Mouse (Mus musculus): ENCODE measurements around the gene Acin1.
"Not testable (repeated sequence)": the region's sequence is repeated elsewhere in the genome, so short reads cannot be mapped to it uniquely, and the experiment has no call there.

Acin1 gene

DNA sequence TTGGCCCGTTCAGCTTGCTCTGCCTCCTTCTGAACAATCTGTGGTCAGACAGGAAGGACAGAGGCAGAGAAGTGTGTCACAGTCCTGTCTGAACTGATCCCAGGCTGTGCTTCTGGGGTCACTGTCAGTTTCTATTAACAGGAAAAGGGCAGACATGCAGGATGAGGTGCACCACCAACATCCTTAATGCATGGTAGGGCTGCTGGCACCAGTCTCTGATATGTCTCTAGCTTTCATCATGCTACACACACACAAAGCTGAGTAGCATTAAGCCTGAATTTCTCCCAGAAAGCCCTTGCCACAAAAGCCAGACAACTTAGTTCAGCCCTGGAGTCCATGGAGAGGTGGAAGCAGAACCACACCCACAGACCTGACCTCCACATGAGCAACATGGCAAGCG is 43.7 kb downstream of the Acin1 start:
- no peak for DNase-seq (ENCODE audit: low read depth, low spot score)

DNA sequence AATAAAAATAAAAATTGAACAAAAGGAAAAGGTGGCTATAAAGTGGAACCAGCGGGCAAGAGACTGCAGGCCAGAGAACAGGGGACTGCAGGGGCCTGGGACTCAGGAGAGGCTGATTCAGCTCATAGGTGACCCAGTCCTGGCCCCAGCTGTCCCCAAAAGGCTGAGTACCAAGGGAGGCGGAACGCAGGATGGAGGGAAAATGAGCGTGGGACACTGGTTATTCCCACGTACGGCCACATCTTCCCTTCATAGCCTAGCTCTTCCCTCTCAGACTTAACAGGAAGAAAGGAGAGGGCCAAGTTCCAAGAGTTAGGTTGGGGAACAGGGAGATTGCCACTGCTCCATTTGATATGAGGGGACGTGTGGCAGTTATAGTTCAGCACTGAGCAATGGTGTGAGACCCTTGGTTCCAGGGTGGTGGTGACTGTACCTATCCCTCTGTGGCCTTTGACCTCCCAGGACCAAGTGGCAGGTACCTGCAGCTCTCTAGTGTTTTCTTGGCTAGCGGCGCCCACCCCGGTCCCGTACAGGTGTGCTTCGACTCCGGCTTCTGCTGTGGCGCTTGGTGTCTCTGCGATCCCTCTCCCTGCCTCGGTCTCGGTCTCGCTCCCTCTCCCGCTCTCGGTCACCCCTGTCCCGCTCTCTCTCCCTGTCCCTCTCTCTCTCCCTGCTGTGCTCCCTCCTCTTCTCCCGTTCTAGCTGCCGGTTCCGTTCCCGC is 44.3 kb downstream of the Acin1 start:
- DNase-seq (ENCODE audit: low read depth, low spot score) = no peak

DNA sequence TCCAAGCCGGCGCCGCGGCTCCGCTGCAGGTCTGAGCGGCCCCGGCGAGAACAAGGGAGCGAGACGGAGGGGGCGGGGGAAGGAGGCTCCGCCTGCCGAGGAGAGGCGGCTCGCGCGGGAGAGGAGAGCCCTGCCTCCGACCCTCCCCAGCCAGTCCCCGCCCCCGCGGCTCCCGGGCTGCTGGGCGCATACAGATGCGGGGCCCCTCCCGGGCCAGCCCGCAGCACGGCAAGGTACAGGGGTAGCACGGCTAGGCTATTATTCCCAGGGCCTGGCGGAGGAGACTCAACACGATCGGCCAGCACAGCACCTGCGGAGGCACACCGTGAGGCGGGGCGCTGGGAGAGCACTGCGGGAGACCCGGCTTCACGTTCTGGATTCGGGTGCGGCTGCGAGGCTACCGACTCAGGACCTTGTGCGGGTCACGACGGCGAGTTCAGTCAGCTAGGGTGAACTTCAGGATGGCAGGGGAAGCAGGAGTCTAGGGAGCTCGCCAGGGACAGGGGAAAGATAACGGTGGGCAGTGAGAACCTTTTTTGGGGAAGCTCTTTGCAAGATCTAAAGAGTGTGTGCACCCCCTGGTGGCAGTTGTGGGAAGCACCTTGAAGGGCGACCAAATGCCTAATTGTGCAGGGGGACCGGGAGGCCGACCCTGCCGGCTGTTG is 45.3 kb downstream of the Acin1 start, which contains the start of gene Cdh24:
Cdh24 (minus strand) TSS at position 60 of the 665 bp plus-strand sequence.
- peak; percentile 89 for DNase-seq (ENCODE audit: low read depth, low spot score)

DNA sequence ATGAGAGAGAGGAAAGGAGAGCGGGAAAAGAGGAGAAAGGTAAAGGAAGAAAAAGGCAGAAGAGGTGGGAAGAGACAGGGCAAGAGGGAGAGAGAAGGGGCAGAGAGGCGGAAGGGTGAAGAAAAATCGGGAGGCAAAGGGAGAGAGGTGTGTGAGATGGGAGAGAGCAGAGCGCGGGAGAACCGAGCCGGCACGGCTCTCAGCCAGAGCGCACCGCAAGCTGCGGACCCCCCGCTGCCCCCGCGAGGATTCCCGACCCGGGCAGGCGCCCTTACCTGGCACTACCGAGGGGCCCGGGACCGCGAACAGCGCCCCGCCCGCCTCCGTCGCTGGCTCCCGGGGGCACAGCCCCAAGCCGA is 45.8 kb downstream of the Acin1 start, which contains the start of gene Gm17606:
Gm17606 (plus strand) TSS at position 7 of the 359 bp plus-strand sequence.
- DNase-seq (ENCODE audit: low read depth, low spot score) = no peak

DNA sequence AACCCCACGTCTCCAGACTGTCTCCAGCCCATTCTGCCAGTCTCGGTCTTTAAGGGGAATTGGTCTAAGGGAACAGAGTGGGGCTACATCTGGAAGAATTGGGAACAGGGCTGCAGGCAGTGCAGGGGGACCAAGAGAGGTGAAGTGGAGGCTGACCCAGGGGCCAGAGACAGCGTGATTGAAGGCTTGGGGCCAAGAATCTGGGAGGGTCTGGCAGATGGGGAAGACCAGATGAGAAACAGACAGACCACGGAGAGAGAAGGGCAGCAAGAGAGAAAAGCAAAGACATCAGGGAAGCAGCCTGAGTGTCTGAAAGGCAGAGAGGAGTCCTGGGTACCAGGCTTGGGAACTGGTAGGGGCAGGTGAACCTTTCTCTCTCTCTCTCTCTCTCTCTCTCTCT is 46.6 kb downstream of the Acin1 start:
- no peak for DNase-seq (ENCODE audit: low read depth, low spot score)

DNA sequence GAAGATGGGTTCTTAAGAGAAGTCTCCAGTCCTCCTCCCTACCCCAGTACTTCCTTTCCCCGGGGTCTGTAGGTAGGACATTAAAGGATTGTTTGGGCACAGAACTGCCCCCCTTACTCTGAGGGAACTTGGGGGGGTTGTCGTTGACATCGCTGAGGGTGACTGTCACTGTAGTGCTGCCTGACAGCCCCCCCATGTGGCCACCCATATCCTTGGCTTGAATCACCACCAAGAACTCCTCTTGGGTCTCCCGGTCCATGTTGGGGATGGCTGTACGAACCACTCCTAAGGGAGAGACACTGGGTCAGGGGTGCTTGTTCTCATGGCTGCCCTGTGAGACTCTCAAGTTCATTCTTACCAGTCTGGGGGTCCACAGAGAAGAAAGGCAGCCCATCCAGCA is 48.5 kb downstream of the Acin1 start:
- no peak for DNase-seq (ENCODE audit: low read depth, low spot score)

DNA sequence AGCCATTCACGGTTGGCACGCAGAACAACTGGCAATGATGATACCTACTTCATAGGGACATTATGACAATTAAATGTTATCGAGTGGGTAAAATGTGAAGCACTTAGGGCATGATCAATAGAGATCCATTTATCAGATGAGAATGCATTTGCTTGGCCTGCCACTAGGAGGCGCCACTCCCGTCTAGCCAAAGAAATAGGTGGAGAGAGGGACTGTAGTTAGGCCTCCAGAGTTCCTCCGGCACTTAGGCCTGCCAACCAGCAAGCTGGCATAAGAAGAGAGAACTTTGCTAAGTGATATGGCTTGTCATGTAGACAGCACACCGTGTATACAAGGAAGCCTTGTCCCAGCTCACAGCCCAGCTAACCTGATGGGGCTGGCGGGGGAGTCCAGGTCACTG is 49.8 kb downstream of the Acin1 start:
- DNase-seq (ENCODE audit: low read depth, low spot score) = peak; percentile 75

DNA sequence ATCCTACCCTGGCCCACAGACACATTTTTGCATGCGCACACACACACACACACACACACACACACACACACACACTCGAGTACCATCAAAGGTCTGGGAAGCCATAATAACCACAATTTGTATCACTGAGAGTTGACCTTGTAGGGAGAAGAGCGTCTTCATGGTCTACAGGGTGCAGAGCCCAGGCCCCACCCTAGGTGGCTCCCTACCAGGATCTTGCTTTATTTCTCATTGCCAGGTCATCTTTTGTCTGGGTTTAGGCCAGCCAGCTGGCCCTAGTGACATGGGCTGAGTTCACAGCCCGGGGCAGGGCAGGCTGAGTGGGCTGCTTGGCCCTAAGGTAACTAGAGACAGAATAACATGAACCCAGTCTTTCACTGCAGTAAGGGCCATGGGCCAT is 52.5 kb downstream of the Acin1 start:
- DNase-seq (ENCODE audit: low read depth, low spot score) = no peak

DNA sequence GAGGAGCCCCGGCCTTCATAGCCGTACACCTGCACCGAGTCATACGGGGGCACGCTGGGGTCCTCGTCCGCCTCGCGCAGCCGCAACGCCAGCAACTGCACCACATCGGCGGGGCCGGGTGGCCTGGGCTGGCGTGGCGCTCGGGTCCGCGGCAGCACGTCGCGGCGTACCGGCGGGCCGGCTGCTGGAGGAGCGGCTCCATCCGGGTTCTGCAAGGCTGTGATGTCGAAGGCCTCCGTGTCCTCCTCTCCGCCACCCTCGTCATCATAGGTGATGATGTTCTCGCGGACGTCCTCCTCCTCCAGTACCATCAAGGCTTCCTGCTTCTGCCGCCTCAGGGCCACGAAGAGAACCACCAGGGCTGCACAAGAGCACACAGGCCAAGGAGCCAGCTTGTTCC is 54.5 kb downstream of the Acin1 start:
- DNase-seq (ENCODE audit: low read depth, low spot score) = peak; percentile 61

DNA sequence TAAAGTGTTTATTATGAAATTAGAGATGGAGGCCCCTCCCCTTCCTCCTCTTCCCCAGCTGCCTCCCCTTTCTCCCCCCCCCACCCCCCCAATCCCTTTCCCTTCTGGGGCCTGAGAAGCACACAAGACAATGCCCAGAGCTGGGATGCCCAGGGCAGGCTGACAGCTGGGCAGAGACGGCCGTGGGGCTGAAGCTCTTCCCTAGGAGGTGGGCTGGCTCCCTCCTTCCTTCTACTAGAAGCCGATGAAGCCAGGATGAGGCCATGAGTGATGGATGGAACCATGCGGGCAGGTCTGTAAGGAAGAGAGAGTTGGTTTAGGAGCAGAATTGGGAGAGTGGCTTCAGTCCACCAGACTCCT is 55.5 kb downstream of the Acin1 start:
- no peak for DNase-seq (ENCODE audit: low read depth, low spot score)

DNA sequence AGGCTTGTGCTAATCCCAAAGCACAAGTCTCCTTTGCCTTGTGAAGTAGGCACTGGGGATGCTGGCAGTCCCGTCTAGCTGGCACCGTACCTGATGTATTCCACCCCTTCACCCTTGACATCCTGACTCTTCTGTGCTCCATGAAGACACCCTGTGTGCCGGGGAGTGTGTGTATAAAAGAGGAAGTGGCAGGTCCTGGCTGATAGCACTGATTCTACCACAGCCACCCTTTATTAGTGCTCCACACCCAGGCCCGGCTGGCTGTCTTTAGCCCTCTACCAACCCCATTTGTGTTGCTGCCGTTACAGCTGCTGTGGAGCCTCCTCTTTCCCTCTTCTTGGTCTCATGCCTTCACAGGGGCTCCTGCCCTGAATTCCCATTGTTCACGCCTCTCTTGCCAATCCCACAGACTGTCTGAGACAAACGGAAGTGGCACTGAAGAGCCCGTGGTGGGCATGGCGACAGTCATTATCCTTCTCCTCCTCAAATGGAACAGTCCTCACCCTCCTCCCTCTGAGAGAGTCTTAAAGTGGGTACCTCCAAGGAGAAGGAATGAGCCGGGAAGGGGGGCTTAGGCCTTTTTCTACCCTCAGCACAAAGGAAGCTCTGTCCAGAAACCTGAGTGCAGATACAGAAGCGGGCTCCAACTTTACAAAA is 56.0 kb downstream of the Acin1 start:
- no peak for DNase-seq (ENCODE audit: low read depth, low spot score)

DNA sequence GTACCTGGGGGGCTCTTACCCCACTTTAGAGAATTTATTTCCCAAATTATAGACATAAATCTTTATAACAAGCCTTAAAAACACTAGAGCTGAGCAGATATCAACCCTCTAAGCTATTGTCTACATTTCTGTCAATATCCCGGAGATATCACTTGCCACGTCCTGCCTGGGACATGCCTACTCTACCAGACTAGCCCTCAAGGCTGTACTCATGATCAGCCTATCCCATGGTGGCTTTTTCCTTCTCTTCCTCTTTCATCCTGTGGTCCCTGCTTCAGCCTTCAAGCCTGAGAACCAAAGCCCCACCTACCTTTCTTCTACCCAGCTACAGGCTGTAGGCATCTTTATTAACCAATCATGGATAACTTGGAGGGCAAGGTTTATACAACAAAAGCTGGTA is 56.9 kb downstream of the Acin1 start:
- no peak for DNase-seq (ENCODE audit: low read depth, low spot score)

DNA sequence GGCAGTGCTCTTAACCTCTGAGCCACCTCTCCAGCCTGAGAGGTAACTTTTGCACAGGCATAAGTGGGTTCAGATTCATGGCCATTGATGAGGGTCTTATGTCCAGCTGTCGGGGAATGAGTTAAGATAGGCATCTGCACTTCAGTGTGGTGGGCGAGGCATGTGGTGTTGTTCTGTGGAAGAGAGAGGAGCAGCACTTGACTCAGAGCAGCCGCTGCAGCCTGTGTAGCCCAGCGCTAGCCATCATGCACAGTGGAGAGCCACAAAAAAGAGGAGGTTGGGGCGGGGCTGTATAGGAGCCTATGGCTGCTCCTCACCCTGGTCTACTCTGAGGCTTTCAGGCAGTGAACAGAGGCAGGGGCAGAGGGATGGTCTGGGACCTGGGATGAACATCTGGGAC is 58.6 kb downstream of the Acin1 start:
- no peak for DNase-seq (ENCODE audit: low read depth, low spot score)

DNA sequence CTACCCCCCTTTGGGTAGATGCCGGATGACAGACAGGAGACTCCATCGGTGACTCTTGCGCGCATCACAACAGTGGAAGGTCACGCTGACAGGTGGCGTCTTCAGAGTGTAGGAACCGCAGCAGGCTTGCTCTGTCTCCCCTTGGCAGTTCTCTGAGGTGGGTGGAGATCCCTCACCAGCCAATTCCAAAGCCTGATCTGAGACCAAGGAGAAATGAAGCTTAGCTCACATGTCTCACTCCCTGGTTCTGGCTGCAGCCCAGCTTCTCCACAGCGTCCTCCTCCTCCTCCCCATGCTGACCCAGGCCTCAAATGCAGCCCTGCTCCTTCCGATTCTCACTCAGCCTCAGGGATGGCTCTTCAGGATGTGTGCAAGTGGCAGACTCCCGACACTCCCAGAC is 61.8 kb downstream of the Acin1 start:
- no peak for DNase-seq (ENCODE audit: low read depth, low spot score)

DNA sequence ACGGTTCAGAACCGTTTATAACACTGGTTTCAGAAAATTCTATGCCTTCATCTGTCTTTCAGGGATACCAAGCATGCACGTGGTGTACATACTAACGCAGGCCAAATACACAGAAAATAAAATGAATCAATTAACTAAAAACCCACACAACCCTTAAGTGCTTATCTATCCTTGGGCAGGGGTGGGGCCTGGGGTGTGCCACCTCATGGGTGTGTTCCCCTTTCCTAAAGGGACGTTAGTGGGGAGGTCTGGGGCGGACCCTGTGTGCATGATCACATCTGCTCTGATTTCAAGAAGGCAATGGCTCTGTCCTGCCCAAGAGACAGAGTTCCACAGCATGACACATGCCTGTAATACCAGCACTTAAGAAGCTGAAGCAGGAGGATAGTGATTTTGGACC is 63.4 kb downstream of the Acin1 start:
- DNase-seq (ENCODE audit: low read depth, low spot score) = no peak

DNA sequence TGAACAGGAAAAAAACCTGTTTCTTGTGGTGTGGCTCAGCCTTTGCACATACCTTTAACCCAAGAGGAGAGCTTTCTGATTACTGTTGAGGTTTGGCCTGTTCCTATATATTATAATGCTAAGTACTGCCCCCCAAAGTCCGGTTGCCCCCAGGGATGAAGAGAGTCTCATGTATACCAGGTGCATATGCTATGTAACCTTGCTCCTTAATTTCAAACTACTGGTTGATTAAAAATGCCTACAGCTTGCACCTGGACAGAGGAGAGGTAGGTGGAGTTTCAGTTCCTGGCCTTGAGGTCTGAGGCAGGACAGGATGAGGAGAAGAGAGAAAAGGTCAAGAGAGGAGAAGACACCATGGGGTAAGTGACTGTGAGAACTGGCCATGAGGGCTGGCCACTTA is 65.6 kb downstream of the Acin1 start, which contains the start of gene Psmb11:
Psmb11 (plus strand) TSS at position 301 of the 400 bp plus-strand sequence.
- no peak for DNase-seq (ENCODE audit: low read depth, low spot score)

DNA sequence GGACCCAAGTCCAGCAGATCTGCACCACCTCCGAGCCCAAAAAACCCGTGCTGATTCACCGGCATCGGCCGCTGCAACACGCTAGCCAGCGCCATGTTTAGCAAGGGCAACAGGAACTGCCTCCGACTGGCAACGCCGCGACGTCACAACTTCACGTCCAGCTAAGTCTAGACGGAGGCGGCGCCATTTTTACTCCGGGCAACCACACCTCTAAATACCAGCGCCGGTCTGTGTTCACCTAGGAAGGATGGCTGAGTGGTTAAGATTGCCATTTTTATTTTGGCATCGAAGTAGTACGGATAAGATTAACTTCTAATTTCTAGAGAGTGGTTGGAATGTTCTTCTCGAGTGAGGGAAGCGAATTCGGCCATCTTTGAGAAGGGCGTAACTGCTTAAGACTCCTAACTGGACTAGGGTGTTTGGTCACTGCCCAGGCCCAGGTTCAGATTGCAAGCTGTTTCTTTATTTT is 68.8 kb downstream of the Acin1 start, which contains the start of gene Psmb5:
Psmb5 (minus strand) TSS at position 126 of the 469 bp plus-strand sequence.
- DNase-seq (ENCODE audit: low read depth, low spot score) = peak; percentile 95

DNA sequence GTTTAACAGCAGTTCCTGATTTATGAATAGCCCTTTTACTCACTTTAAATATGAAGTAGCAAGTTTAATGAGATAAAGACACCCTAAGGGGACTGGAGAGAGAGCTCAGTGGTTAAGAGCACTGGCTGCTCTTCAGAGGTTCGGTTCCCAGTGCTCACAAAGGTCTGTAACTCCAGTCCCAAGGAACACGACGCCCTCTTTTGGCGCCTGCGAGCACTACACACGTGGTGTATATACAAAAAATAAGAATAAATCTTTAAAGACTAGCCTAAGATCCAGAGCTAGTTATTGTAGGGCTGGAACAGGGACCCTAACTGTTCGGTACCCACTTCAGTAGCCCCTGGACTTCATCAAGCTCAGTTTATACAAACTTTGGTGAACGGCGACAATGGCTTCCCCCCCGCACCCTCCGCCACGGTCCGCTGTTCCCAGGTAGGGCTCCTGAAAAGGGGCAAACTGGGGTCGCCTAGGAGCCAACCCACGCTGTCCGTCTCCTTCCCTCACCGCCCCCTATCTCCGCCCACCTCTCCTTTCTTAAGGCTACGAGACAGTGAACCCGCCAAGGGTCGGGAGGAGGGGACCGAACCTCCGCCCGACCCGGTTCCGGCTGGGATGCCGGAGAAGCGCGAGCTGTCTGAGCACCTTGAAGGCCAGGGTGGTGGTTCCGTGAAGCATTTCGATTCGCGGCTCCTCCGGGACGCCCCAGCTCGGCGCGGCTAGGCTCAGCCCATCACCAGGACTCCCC is 69.4 kb downstream of the Acin1 start:
- DNase-seq (ENCODE audit: low read depth, low spot score) = peak; percentile 81

DNA sequence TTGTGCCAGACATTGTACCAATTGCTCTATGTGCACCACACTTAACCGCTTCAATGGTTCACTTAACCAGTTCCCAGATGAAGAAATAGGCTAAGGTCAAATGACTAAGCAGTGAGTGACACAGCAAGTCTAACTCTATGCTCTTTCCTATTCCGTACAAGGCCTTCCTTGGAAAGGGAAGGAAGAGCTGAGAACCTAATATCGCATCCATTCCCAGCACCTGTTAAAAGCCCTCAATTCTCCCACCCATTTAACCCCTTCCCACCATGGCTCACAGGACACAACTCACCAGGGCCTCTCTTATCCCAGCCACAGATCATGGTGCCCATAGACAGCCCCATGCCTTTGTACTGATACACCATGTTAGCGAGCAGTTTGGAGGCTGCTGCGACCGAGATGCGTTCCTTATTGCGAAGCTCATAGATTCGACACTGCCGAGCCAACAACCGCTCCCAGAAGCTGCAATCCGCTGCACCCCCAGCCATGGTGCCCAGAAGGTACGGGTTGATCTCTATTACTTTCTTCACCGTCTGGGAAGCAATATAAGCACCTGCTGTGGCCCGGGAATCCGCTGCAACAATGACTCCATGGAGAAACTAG is 70.4 kb downstream of the Acin1 start:
- DNase-seq (ENCODE audit: low read depth, low spot score) = no peak

DNA sequence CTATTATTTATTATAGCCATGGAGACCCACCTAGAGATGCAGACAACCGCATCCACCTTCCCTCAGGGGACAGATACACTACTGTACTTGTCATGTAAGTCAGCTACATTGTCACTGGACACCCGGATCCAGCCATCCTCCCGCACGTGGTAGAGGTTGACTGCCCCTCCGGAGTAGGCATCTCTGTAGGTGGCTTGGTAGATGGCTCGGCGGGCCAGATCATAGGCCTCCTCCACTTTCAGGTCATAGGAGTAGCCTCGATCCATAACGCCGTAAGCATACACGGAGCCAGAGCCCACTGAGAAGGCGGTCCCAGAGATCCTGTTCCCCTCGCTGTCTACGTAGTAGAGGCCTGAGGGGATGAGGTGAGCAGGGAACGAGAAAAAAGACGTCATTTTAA is 72.6 kb downstream of the Acin1 start:
- DNase-seq (ENCODE audit: low read depth, low spot score) = not testable (repeated sequence)

DNA sequence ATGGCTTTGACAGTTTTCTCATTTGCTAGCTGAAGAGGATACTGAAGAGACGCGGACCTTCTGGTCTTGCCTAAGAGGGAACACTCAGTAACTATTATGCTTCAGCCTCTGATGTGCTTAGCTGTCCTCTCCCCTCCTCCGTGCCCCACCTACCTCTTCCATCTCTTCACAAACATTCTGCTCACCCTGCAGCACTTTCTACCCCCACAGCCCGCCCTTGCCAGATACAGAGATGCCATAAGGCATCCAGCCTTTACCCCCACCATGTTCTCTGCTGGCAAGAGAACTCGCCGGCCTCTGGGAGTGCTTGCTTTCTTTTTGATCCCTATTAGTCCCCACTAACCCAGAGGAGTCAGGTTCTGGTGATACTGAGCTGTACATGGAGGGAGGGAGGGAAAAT is 76.1 kb downstream of the Acin1 start:
- DNase-seq (ENCODE audit: low read depth, low spot score) = no peak
